ENCODE assay signal across 8 mouse cellular contexts in genomic region chr9:69453901-69454666, GRCm38 (mm10). TPM values are rescaled to one million over a fixed set of nuclear protein-coding genes. Genes with fewer than 3 reads are reported as not detected.
DNase-seq lines count a peak whose midpoint lies in the region; ATAC-seq and TF ChIP-seq lines count a peak whose summit lies in the region.

No protein-coding gene starts in this region.

- 8% methylated on average over 32 of the region's 32 CpGs for WGBS in hindbrain, embryonic 11.5 days
- WGBS in liver, postnatal 0 days (ENCODE audit: insufficient replicate concordance), result 2% methylated on average over 31 of the region's 32 CpGs
- 7% methylated on average over 31 of the region's 32 CpGs for WGBS in neural tube, embryonic 14.5 days

- no peak for DNase-seq in testis, postnatal 14 days (ENCODE audit: low spot score)
- peak; percentile 47 for DNase-seq in embryo, embryonic 9.5 days (ENCODE audit: extremely low spot score)
- DNase-seq in hindbrain, embryonic 11.5 days (ENCODE audit: low spot score), result peak; percentile 47
- DNase-seq in liver, postnatal 0 days, result peak; percentile 51
- DNase-seq in right cerebral cortex, postnatal 4 days, result no peak
- DNase-seq in right cerebral cortex, postnatal 10 days (ENCODE audit: low spot score in 2 of 2), result no peak

- no peak for TF ChIP-seq CTCF in testis, adult 2 months (IDR thresholded peaks at IDR 0.05; ENCODE audit: control insufficient read depth, insufficient read depth, insufficient replicate concordance, low read depth, low read length)
- 0 out of 2 replicates have a peak, but pooled peaks have one; percentile 4 for TF ChIP-seq CTCF in liver, postnatal 0 days (IDR thresholded peaks at IDR 0.05; ENCODE audit: low read depth)

- TF ChIP-seq EP300 in liver, postnatal 0 days (IDR thresholded peaks at IDR 0.05; ENCODE audit: low read depth), result no peak

- peak overlapping the region; percentile 89 for H3K4me3 ChIP-seq in testis, adult 2 months (ENCODE audit: control insufficient read depth, low read depth, low read length)
- peak overlapping the region; percentile 48 for H3K4me3 ChIP-seq in hindbrain, embryonic 11.5 days (ENCODE audit: low read depth, low read length)
- H3K4me3 ChIP-seq in liver, postnatal 0 days (ENCODE audit: low read depth, low read length), result peak overlapping the region; percentile 76
- H3K4me3 ChIP-seq in neural tube, embryonic 14.5 days (ENCODE audit: low read depth, low read length), result peak overlapping the region; percentile 40

- H3K27me3 ChIP-seq in testis, adult 2 months (ENCODE audit: control insufficient read depth, insufficient read depth, low read length), result no peaks in the 10 kb centered on the region
- peaks cover 18% of the 10 kb centered on the region for H3K27me3 ChIP-seq in hindbrain, embryonic 11.5 days (ENCODE audit: control insufficient read depth, insufficient read depth, low read length)
- H3K27me3 ChIP-seq in liver, postnatal 0 days (ENCODE audit: insufficient read depth, low read length), result no peaks in the 10 kb centered on the region
- peaks cover 9% of the 10 kb centered on the region; the same call in 1 of the 2 replicates for H3K27me3 ChIP-seq in neural tube, embryonic 14.5 days (ENCODE audit: control insufficient read depth, insufficient read depth, low read length)

- no peak; the same call in 1 of the 2 replicates for TF ChIP-seq POLR2A in testis, adult 2 months (IDR thresholded peaks at IDR 0.05; ENCODE audit: control insufficient read depth, low read depth, low read length)

- peak overlapping the region; percentile 92 for H3K27ac ChIP-seq in testis, adult 2 months (ENCODE audit: control insufficient read depth, insufficient read depth, low read depth, low read length)
- peak overlapping the region; percentile 67 for H3K27ac ChIP-seq in hindbrain, embryonic 11.5 days (ENCODE audit: low read depth, low read length)
- peak overlapping the region; percentile 91 for H3K27ac ChIP-seq in liver, postnatal 0 days (ENCODE audit: low read depth)
- peak overlapping the region; percentile 67 for H3K27ac ChIP-seq in neural tube, embryonic 14.5 days (ENCODE audit: low read depth, low read length)

- ATAC-seq in hindbrain, embryonic 11.5 days (ENCODE audit: low FRiP score), result peak; percentile 35; the same call in 1 of the 2 replicates
- ATAC-seq in liver, postnatal 0 days, result peak; percentile 35
- peak; percentile 42; the same call in 1 of the 2 replicates for ATAC-seq in neural tube, embryonic 14.5 days (ENCODE audit: low read depth)

- H3K36me3 ChIP-seq in testis, adult 2 months (ENCODE audit: control insufficient read depth, insufficient read depth, low read length), result no peaks in the 10 kb centered on the region
- no peaks in the 10 kb centered on the region for H3K36me3 ChIP-seq in hindbrain, embryonic 11.5 days (ENCODE audit: control insufficient read depth, insufficient read depth, low read length)
- no peaks in the 10 kb centered on the region for H3K36me3 ChIP-seq in liver, postnatal 0 days (replicated peaks; ENCODE audit: insufficient read depth, low read length)
- H3K36me3 ChIP-seq in neural tube, embryonic 14.5 days (ENCODE audit: control insufficient read depth, insufficient read depth, low read length), result no peaks in the 10 kb centered on the region

- peak overlapping the region; percentile 63 for H3K9ac ChIP-seq in hindbrain, embryonic 11.5 days (ENCODE audit: low read depth, low read length)
- H3K9ac ChIP-seq in liver, postnatal 0 days (replicated peaks), result peak overlapping the region; percentile 80
- peak overlapping the region; percentile 48 for H3K9ac ChIP-seq in neural tube, embryonic 14.5 days (replicated peaks; ENCODE audit: low read depth, low read length)

- peaks cover 21% of the 10 kb centered on the region for H3K4me1 ChIP-seq in testis, adult 2 months (ENCODE audit: control insufficient read depth, insufficient read depth, low read length)
- H3K4me1 ChIP-seq in hindbrain, embryonic 11.5 days (replicated peaks; ENCODE audit: control insufficient read depth, insufficient read depth, low read length), result peaks cover 2% of the 10 kb centered on the region; the same call in 1 of the 2 replicates
- peaks cover 44% of the 10 kb centered on the region for H3K4me1 ChIP-seq in liver, postnatal 0 days (ENCODE audit: insufficient read depth)
- peaks cover 11% of the 10 kb centered on the region; the same call in 1 of the 2 replicates for H3K4me1 ChIP-seq in neural tube, embryonic 14.5 days (ENCODE audit: control insufficient read depth, insufficient read depth, low read length)

- peak overlapping the region; percentile 90 for H3K4me2 ChIP-seq in hindbrain, embryonic 11.5 days (replicated peaks; ENCODE audit: low read depth, low read length)
- peak overlapping the region; percentile 84 for H3K4me2 ChIP-seq in liver, postnatal 0 days (ENCODE audit: low read depth, low read length)
- peak overlapping the region; percentile 62 for H3K4me2 ChIP-seq in neural tube, embryonic 14.5 days (ENCODE audit: low read depth, low read length)

- H3K9me3 ChIP-seq in hindbrain, embryonic 11.5 days (ENCODE audit: control insufficient read depth, low read length), result no peaks in the 10 kb centered on the region
- H3K9me3 ChIP-seq in liver, postnatal 0 days (ENCODE audit: low read length), result no peaks in the 10 kb centered on the region
- no peaks in the 10 kb centered on the region for H3K9me3 ChIP-seq in neural tube, embryonic 14.5 days (ENCODE audit: control insufficient read depth, low read length)

RNA-seq across cellular contexts. Expression of gene Anxa2, which starts 0.7 kb away (rescaled TPM):
- polyA plus RNA-seq in testis, adult 2 months (2012; rRNA removed), result 73.6 and 96.8 TPM in 2 replicates
- polyA plus RNA-seq in hindbrain, embryonic 11.5 days (2014; fragmentation: Nextera tagmentation; extraction: Ambion mirVana), result 243 and 282 TPM in 2 replicates
- 68.2 and 78.3 TPM in 2 replicates for polyA plus RNA-seq in liver, postnatal 0 days (2015; fragmentation: Nextera tagmentation; extraction: Ambion mirVana)
- polyA plus RNA-seq in neural tube, embryonic 14.5 days (2014; fragmentation: Nextera tagmentation; extraction: Ambion mirVana), result 81.0 and 282 TPM in 2 replicates

RNA-seq across cellular contexts. Expression of gene Ice2, which starts 56.4 kb away (rescaled TPM):
- 2.9 and 3.1 TPM in 2 replicates for polyA plus RNA-seq in testis, adult 2 months (2012; rRNA removed)
- polyA plus RNA-seq in hindbrain, embryonic 11.5 days (2014; fragmentation: Nextera tagmentation; extraction: Ambion mirVana), result 20.3 and 24.1 TPM in 2 replicates
- 4.5 and 5.1 TPM in 2 replicates for polyA plus RNA-seq in liver, postnatal 0 days (2015; fragmentation: Nextera tagmentation; extraction: Ambion mirVana)
- polyA plus RNA-seq in neural tube, embryonic 14.5 days (2014; fragmentation: Nextera tagmentation; extraction: Ambion mirVana), result 11.4 and 12.3 TPM in 2 replicates

Comparison
In these comparisons a context has a peak if more than half of its experiments do, and no peak if none do; other contexts are left out.
1. DNase-seq: peak in embryo, embryonic 9.5 days (single experiment), hindbrain, embryonic 11.5 days (single experiment) and liver, postnatal 0 days (single experiment); none in testis, postnatal 14 days (single experiment), right cerebral cortex, postnatal 4 days (single experiment) and right cerebral cortex, postnatal 10 days (0 of 2).
2. Peak in every context shown above with its lines, with median percentiles within 50 percentile points of each other: H3K27ac ChIP-seq, H3K4me3 ChIP-seq, ATAC-seq, H3K4me2 ChIP-seq and H3K9ac ChIP-seq.